Mouse (Mus musculus) cerebellum, postnatal 4 days (tissue): ENCODE data around the gene Atxn1.

Experiments used
- DNase-seq, 2 experiments: peaks; one replicate each; pipeline ENCODE4 v3.0.0; 2022; ENCODE audit warnings: low spot score in 2 of 2, mixed read lengths in 1 of 2

Atxn1 gene

GRCm38 (mm10) chr13:45964853-45965593, at the start of gene Atxn1:
Gene Atxn1, minus strand, starts transcription at chr13:45965008.
- peak; percentile 28 to 61 for DNase-seq

- no peak for DNase-seq
These were observed 46.4 kb upstream of the Atxn1 start for GRCm38 (mm10) chr13:46011232-46011631.

- no peak for DNase-seq
These were observed 45.3 kb upstream of the Atxn1 start for GRCm38 (mm10) chr13:46010075-46010474.

- DNase-seq = no peak
These were observed 44.2 kb upstream of the Atxn1 start for GRCm38 (mm10) chr13:46008831-46009666.

GRCm38 (mm10) chr13:46006211-46007102, 41.6 kb upstream of the Atxn1 start:
- peak in 1 of 2 experiments; percentile 19 for DNase-seq

GRCm38 (mm10) chr13:46005656-46006055, 40.8 kb upstream of the Atxn1 start:
- DNase-seq = no peak

- DNase-seq = no peak
These were observed 36.5 kb upstream of the Atxn1 start for GRCm38 (mm10) chr13:46001356-46001755.

GRCm38 (mm10) chr13:45992953-45993352, 28.1 kb upstream of the Atxn1 start:
- no peak for DNase-seq

GRCm38 (mm10) chr13:45990486-45990885, 25.7 kb upstream of the Atxn1 start:
- no peak for DNase-seq

GRCm38 (mm10) chr13:45979246-45979645, 14.4 kb upstream of the Atxn1 start:
- DNase-seq = no peak

- DNase-seq = peak in 1 of 2 experiments; percentile 62
These were observed 12.1 kb upstream of the Atxn1 start for GRCm38 (mm10) chr13:45976894-45977293.

- DNase-seq = no peak
These were observed 9.8 kb upstream of the Atxn1 start for GRCm38 (mm10) chr13:45974651-45975050.

- DNase-seq = no peak
These were observed 9.2 kb upstream of the Atxn1 start for GRCm38 (mm10) chr13:45973972-45974490.

- no peak for DNase-seq
These were observed 6.2 kb upstream of the Atxn1 start for GRCm38 (mm10) chr13:45970920-45971536.

GRCm38 (mm10) chr13:45968206-45968605, 3.4 kb upstream of the Atxn1 start:
- DNase-seq = no peak

GRCm38 (mm10) chr13:45967371-45967770, 2.6 kb upstream of the Atxn1 start:
- no peak for DNase-seq

GRCm38 (mm10) chr13:45966586-45966985, 1.8 kb upstream of the Atxn1 start:
- DNase-seq = peak in 1 of 2 experiments; percentile 7

- DNase-seq = peak in 1 of 2 experiments; percentile 16
These were observed 1.0 kb upstream of the Atxn1 start for GRCm38 (mm10) chr13:45965594-45966432.

GRCm38 (mm10) chr13:45964331-45964852, 416 bp downstream of the Atxn1 start:
- peak; percentile 50 to 60 for DNase-seq
